Comparison of ENCODE assay signal across 14 mouse cellular contexts in genomic region chr14:61258352-61258751, GRCm38 (mm10). TPM values are rescaled to one million over a fixed set of nuclear protein-coding genes. Genes with fewer than 3 reads are reported as not detected.
A peak's percentile ranks its signal among the peaks of the same experiment; 100 is the strongest.
DNase-seq lines count a peak whose midpoint lies in the region; ATAC-seq lines count a peak whose summit lies in the region.
"Had no signal": no experiment of that assay in that cellular context is flagged by ENCODE, and none has a peak within 500 bp of the region (broad histone marks: within the 10 kb centered on the region; RNA-seq: fewer than 3 reads in every experiment).

Sgcg (minus strand) TSS chr14:61258490.

- no peaks in the 10 kb centered on the region for H3K36me3 ChIP-seq in kidney, embryonic 14.5 days (ENCODE audit: control insufficient read depth, insufficient read depth, low read length)
- H3K36me3 ChIP-seq in heart, embryonic 12.5 days = no peaks in the 10 kb centered on the region
- no peaks in the 10 kb centered on the region for H3K36me3 ChIP-seq in limb, embryonic 12.5 days

- peaks cover 6% of the 10 kb centered on the region; the same call in 1 of the 2 replicates for H3K4me1 ChIP-seq in kidney, embryonic 14.5 days (ENCODE audit: control insufficient read depth, insufficient read depth, low read length)
- H3K4me1 ChIP-seq in heart, embryonic 12.5 days (replicated peaks) = peaks cover 5% of the 10 kb centered on the region
- peaks cover 6% of the 10 kb centered on the region; the same call in 1 of the 2 replicates for H3K4me1 ChIP-seq in limb, embryonic 12.5 days (replicated peaks)

- WGBS in kidney, embryonic 14.5 days = 17% methylated on average over 11 of the region's 11 CpGs
- 51% methylated on average over 11 of the region's 11 CpGs for WGBS in heart, embryonic 12.5 days
- 39% methylated on average over 11 of the region's 11 CpGs for WGBS in limb, embryonic 12.5 days

- H3K4me2 ChIP-seq in kidney, embryonic 14.5 days (replicated peaks; ENCODE audit: low read depth, low read length) = no peak within 1 kb of the TSS
- peak within 1 kb of the TSS; percentile 27; the same call in 1 of the 2 replicates for H3K4me2 ChIP-seq in heart, embryonic 12.5 days
- no peak within 1 kb of the TSS for H3K4me2 ChIP-seq in limb, embryonic 12.5 days

- no peak within 1 kb of the TSS; the same call in 1 of the 2 replicates for H3K9ac ChIP-seq in kidney, embryonic 14.5 days (ENCODE audit: low read depth, low read length)
- no peak within 1 kb of the TSS for H3K9ac ChIP-seq in heart, embryonic 12.5 days
- no peak within 1 kb of the TSS for H3K9ac ChIP-seq in limb, embryonic 12.5 days (replicated peaks)

- no peaks in the 10 kb centered on the region for H3K9me3 ChIP-seq in kidney, embryonic 14.5 days (ENCODE audit: control insufficient read depth, low read length)
- 0 out of 2 replicates have a peak, but pooled peaks cover 3% of the 10 kb centered on the region for H3K9me3 ChIP-seq in heart, embryonic 12.5 days (replicated peaks)
- H3K9me3 ChIP-seq in limb, embryonic 12.5 days = no peaks in the 10 kb centered on the region

- no peaks in the 10 kb centered on the region for H3K27me3 ChIP-seq in kidney, embryonic 14.5 days (ENCODE audit: control insufficient read depth, insufficient read depth, low read length)
- no peaks in the 10 kb centered on the region for H3K27me3 ChIP-seq in heart, embryonic 12.5 days (replicated peaks)
- H3K27me3 ChIP-seq in limb, embryonic 12.5 days = no peaks in the 10 kb centered on the region

- H3K27ac ChIP-seq in kidney, embryonic 14.5 days (ENCODE audit: low read depth, low read length) = no peak within 1 kb of the TSS
- peak within 1 kb of the TSS; percentile 46; the same call in 1 of the 2 replicates for H3K27ac ChIP-seq in heart, embryonic 12.5 days (ENCODE audit: poor library complexity, severe bottlenecking)
- H3K27ac ChIP-seq in limb, embryonic 12.5 days = peak within 1 kb of the TSS; percentile 59; the same call in 1 of the 2 replicates
- H3K27ac ChIP-seq: macrophage had no signal

- no peak for DNase-seq in kidney, adult 11 months
- DNase-seq in gastrocnemius, adult 18-20 months (ENCODE audit: low spot score) = peak; percentile 89
- no peak for DNase-seq in layer of hippocampus, adult 9-11 months
- DNase-seq in cerebellum, adult 8-10 months = no peak
- DNase-seq in frontal cortex, postnatal 14 days (ENCODE audit: low spot score in 2 of 2) = no peak
- DNase-seq: adrenal gland, adult 2 months; cerebellum, adult 18-20 months; thymus, postnatal 25 days had no signal

- no peak within 1 kb of the TSS for H3K4me3 ChIP-seq in kidney, embryonic 14.5 days (ENCODE audit: low read length)
- no peak within 1 kb of the TSS for H3K4me3 ChIP-seq in heart, embryonic 12.5 days
- H3K4me3 ChIP-seq in limb, embryonic 12.5 days (replicated peaks) = no peak within 1 kb of the TSS

- peak; percentile 46 for ATAC-seq in kidney, embryonic 14.5 days (ENCODE audit: low FRiP score, low TSS enrichment)
- ATAC-seq in heart, embryonic 12.5 days (ENCODE audit: insufficient number of reproducible peaks, low FRiP score) = no peak
- ATAC-seq in limb, embryonic 12.5 days (ENCODE audit: insufficient number of reproducible peaks, insufficient read depth, low FRiP score, low TSS enrichment, low read depth) = no peak
- ATAC-seq: hindbrain, embryonic 16.5 days had no signal

RNA-seq across cellular contexts. Expression of gene Sgcg, which starts in this region (rescaled TPM):
- polyA plus RNA-seq in kidney, embryonic 14.5 days (2014; fragmentation: Nextera tagmentation; extraction: Ambion mirVana) = 0.76 and 1.1 TPM in 2 replicates
- total RNA-seq in gastrocnemius, adult 18-20 months (2021) = 100 to 1,000 TPM; 119 to 130 TPM
- 6.6 and 6.7 TPM in 2 replicates for polyA plus RNA-seq in heart, embryonic 12.5 days (2016; fragmentation: Nextera tagmentation; extraction: Ambion mirVana)
- polyA plus RNA-seq in limb, embryonic 12.5 days (2016; fragmentation: Nextera tagmentation; extraction: Ambion mirVana) = 4.0 and 6.1 TPM in 2 replicates
- total RNA-seq: left cerebral cortex, postnatal 36 days had no signal
- polyA plus RNA-seq: adrenal gland, adult 2 months; macrophage had no signal
